Mouse (Mus musculus) thymus, adult 2 months (tissue): Measurements from ENCODE around the gene Slc35e2.

Experiments used
- CTCF ChIP-seq: fragments of 200-500 bp; IDR thresholded peaks from 2 replicates; pipeline ENCODE4 v1.5.1; 2012; ENCODE audit warnings: mild to moderate bottlenecking, control low read depth, low read length, moderate library complexity, borderline replicate concordance; ENCODE audit not compliant: control insufficient read depth, poor library complexity, insufficient read depth; ENCODE audit errors: extremely low read depth
- POLR2A ChIP-seq: fragments of 200-500 bp; IDR thresholded peaks from 2 replicates; pipeline ENCODE4 v1.6.1; 2012; ENCODE audit warnings: mild to moderate bottlenecking, low read length, control low read depth, moderate library complexity; ENCODE audit not compliant: control insufficient read depth, poor library complexity, insufficient read depth; ENCODE audit errors: extremely low read depth

GRCm38 (mm10) chr4:155601997-155602456 lies 811 bp downstream of the Slc35e2 start:
- TF ChIP-seq CTCF: no peak
- no peak; the same call in 1 of the 2 replicates for TF ChIP-seq POLR2A
